Mouse (Mus musculus): ENCODE results near the gene Gba. TPM values are rescaled to one million over a fixed set of nuclear protein-coding genes. Genes with fewer than 3 reads are reported as not detected.

The Gba gene
- polyA plus RNA-seq, 1 experiment from 2014 or later = 42.7 TPM

DNA sequence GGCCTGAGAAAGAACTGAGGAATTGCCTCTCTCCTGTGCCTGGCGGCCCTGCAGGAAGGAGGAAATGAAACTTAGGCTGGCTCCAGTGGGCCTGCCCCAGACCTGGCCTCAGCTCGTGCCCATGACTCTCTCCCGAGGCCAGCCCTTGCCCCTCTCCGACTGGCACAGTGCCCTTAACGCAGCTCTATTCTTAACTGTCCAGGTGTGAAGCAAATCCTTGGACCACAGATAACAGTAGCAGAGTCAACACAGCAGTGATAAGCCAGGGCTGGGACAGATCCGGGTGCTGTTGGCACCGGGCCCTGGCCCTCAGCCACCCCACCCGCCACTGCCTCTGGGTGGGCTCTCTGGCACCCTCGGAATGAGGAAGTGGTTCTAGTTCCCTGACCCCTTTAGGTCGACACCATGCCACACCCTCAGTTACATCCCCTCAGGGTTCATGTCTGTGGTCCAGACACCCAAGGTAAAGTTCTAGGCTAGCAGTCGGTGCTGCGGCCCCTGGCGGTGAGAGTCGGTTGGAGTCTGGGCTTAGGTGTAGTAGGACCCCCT lies 30.9 kb downstream of the Gba start:
- no peaks in the 10 kb centered on the region for H3K27me3 ChIP-seq
- no peak overlapping the region for H3K27ac ChIP-seq (replicated peaks)
- no peaks in the 10 kb centered on the region for H3K9me3 ChIP-seq
- H3K4me2 ChIP-seq (replicated peaks) = no peak overlapping the region
- H3K4me3 ChIP-seq = no peak overlapping the region
- peaks cover 57% of the 10 kb centered on the region for H3K36me3 ChIP-seq
- H3K4me1 ChIP-seq = peaks cover 4% of the 10 kb centered on the region
- 76% methylated on average over 14 of the region's 14 CpGs for WGBS
- H3K9ac ChIP-seq (replicated peaks) = no peak overlapping the region
- 0 out of 2 replicates have a peak, but pooled peaks have one; percentile 15 for ATAC-seq (replicated peaks)

DNA sequence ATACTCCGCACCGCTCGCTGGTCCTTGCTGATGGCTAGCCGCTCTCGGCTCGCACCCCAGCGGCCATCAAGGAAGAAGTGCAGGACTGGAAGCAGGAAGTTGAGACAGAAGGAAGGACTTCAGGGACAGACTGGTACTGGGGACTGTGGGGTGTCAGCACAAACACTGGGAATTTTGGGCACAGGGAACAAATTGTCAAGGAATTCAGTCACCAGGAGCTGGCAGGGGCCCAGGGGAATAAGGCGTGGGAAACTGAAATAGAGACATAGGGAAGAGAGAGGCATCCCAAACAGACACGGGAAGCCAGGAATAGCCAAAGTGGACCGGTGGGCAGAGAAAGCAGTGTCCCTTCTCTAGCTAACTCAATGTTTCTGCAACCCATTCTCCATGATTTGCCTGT lies 33.8 kb downstream of the Gba start:
- H3K9me3 ChIP-seq = no peaks in the 10 kb centered on the region
- H3K4me3 ChIP-seq = no peak overlapping the region
- H3K36me3 ChIP-seq = peaks cover 85% of the 10 kb centered on the region
- H3K4me2 ChIP-seq (replicated peaks) = no peak overlapping the region
- no peak for ATAC-seq (replicated peaks)
- H3K9ac ChIP-seq (replicated peaks) = no peak overlapping the region
- H3K27me3 ChIP-seq = no peaks in the 10 kb centered on the region
- H3K27ac ChIP-seq (replicated peaks) = no peak overlapping the region
- no peaks in the 10 kb centered on the region for H3K4me1 ChIP-seq
- 89% methylated on average over 10 of the region's 10 CpGs for WGBS

DNA sequence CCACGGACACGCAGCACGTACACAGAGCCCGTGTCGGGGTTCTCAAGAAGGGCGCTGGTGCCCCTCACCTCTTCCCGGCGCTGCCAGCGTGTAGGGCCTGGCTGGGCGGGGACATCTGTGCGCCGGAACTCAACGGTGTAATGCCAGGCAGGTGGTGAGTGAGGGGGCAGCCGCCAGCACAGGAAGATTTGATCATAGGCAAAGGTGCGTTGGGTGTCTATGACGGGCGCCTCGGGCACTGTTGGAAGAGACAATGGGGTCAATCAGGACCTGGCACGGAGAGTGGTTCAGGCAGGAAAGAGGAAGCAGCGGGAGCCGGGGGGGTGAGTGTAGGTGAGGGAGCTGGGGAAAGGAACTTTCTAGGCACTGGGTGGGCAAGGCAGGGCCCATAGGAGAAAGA lies 35.0 kb downstream of the Gba start:
- no peak overlapping the region for H3K4me2 ChIP-seq (replicated peaks)
- no peak overlapping the region for H3K9ac ChIP-seq (replicated peaks)
- no peaks in the 10 kb centered on the region for H3K9me3 ChIP-seq
- peaks cover 10% of the 10 kb centered on the region for H3K4me1 ChIP-seq
- peaks cover 94% of the 10 kb centered on the region for H3K36me3 ChIP-seq
- no peak overlapping the region for H3K27ac ChIP-seq (replicated peaks)
- ATAC-seq (replicated peaks) = no peak
- WGBS = 93% methylated on average over 21 of the region's 21 CpGs
- no peak overlapping the region for H3K4me3 ChIP-seq
- H3K27me3 ChIP-seq = no peaks in the 10 kb centered on the region

DNA sequence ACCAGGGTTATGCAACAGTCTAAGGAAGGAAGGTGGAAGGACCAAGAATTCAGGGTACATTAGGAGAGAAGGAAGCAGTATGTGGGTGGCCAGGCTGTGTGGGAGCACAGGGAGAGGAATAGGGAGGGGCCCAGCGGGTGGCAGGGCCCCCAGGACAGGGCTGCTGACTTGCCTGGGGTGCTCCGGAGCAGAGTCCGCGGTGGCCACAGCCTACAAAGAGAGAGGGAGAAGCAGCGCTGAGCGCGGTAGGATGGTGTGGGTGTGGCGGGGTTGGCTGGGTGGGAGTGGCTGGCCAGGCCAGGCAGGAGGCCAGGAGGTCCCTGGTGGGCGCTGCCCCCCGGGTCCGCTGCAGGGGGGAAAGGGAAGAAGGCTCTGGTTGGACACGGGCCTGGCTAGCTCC lies 35.8 kb downstream of the Gba start:
- no peak for ATAC-seq (replicated peaks)
- 78% methylated on average over 9 of the region's 12 CpGs for WGBS
- Histone ChIP-seq H3K4me2 (replicated peaks) (no peak overlapping the region), H3K36me3 (peaks cover 86% of the 10 kb centered on the region), H3K4me1 (peaks cover 18% of the 10 kb centered on the region), H3K9ac (replicated peaks) (no peak overlapping the region), H3K27ac (replicated peaks) (no peak overlapping the region), H3K9me3 (no peaks in the 10 kb centered on the region), H3K27me3 (no peaks in the 10 kb centered on the region), H3K4me3 (no peak overlapping the region)

DNA sequence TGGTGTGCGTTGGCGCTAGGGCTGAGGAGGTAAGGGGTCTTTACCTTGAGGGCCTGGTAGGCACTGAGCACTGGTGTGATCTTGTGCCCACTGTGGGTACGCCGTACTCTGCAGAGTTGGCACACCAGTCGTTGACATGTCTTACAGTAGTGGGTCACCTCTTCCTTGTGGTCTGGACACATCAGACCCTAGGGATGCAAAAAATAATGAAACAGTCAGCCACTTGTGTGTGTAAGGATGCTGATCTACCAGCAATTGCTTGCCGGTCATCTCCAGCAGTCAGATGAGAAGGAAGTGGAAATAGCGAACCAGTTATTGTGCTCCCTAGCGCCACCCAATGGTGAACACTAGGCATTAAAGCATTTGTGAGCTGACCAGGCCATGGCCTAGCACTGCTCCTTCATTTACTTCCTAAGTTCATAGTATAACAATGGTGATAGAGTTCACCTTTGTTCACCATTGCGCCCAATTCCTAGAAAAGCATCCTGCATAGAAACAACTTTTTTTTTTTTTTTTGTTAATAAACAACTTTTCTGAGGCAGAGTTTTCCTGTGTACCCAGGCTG lies 39.7 kb downstream of the Gba start:
- Histone ChIP-seq H3K4me3 (no peak overlapping the region), H3K9me3 (no peaks in the 10 kb centered on the region), H3K4me1 (peaks cover 47% of the 10 kb centered on the region), H3K9ac (replicated peaks) (no peak overlapping the region), H3K27me3 (no peaks in the 10 kb centered on the region), H3K27ac (replicated peaks) (no peak overlapping the region), H3K4me2 (replicated peaks) (no peak overlapping the region), H3K36me3 (peaks cover 50% of the 10 kb centered on the region)
- 71% methylated on average over 9 of the region's 9 CpGs for WGBS
- no peak for ATAC-seq (replicated peaks)

DNA sequence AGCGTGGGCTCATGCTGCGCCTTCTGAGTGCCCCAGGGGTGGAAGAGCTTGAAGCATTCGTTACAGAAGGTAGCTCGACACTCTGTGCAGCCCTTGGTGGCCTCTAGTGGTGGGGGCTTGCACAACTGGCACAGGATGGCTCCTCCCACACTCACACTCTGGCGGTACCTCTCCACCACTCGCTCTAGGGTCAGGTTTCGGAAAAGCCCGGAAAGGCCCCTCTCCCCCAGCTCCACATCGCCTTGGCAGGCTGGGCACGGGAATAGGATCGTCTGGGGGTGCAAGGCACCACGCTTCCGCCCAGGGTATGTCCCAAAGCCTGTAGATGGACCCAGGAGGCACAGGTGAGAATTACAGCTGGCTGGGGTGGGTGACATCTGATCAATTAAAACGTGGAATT lies 40.9 kb downstream of the Gba start:
- no peak; the same call in 1 of the 2 replicates for ATAC-seq (replicated peaks)

DNA sequence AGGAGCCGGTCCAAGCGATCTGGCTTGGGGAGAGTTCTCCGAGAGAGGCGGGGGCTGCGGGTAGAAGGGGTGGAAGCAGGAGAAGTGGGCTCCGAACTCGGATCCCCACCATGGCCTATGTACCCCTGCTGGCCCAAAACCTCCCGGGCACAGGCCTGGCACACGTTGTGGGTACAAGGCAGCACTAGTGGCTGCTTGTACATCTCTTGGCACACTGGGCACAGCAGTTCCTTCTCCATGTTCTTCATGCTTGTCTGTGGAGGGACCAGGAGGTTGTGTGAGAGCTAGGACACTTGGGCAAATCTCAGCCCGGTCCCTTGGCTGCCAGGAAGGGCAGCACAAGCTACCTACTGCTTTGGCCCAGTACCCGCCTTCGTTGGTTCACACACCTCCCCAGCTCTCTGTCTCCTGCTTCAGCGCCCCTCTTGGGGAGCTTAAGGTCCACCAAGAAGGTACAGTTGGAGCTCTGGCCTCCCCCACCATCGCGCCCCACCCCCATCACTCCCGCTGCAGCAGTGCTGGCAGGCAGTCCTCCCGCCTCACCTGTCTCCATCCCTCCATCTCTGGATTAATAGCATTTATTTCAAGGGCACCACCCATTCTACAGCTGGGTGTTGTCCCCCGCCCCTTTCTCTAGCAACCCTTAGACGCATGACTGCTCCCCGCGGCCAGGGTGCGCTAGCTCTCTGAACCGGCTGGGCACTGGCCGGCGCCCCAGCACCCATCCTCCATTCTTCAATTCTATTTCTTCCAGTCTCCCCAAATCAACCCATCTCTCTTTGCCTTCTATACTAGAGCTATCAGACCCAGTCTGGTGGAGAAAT lies 41.6 kb downstream of the Gba start:
- peak; percentile 23 for ATAC-seq (replicated peaks)
- H3K27me3 ChIP-seq = no peaks in the 10 kb centered on the region
- H3K4me2 ChIP-seq (replicated peaks) = peak overlapping the region; percentile 91
- peaks cover 49% of the 10 kb centered on the region for H3K4me1 ChIP-seq
- peak overlapping the region; percentile 74 for H3K4me3 ChIP-seq
- no peaks in the 10 kb centered on the region for H3K9me3 ChIP-seq
- peaks cover 31% of the 10 kb centered on the region for H3K36me3 ChIP-seq
- H3K27ac ChIP-seq (replicated peaks) = peak overlapping the region; percentile 96
- H3K9ac ChIP-seq (replicated peaks) = peak overlapping the region; percentile 74
- 6% methylated on average over 25 of the region's 25 CpGs for WGBS

More for the DNA sequence above, 40.9 kb downstream of the Gba start:
- Histone ChIP-seq H3K4me1 (peaks cover 49% of the 10 kb centered on the region), H3K9me3 (no peaks in the 10 kb centered on the region), H3K36me3 (peaks cover 38% of the 10 kb centered on the region), H3K9ac (replicated peaks) (peak overlapping the region; percentile 74), H3K27ac (replicated peaks) (peak overlapping the region; percentile 96), H3K4me2 (replicated peaks) (peak overlapping the region; percentile 91), H3K27me3 (no peaks in the 10 kb centered on the region), H3K4me3 (peak overlapping the region; percentile 74)
- 9% methylated on average over 14 of the region's 14 CpGs for WGBS

DNA sequence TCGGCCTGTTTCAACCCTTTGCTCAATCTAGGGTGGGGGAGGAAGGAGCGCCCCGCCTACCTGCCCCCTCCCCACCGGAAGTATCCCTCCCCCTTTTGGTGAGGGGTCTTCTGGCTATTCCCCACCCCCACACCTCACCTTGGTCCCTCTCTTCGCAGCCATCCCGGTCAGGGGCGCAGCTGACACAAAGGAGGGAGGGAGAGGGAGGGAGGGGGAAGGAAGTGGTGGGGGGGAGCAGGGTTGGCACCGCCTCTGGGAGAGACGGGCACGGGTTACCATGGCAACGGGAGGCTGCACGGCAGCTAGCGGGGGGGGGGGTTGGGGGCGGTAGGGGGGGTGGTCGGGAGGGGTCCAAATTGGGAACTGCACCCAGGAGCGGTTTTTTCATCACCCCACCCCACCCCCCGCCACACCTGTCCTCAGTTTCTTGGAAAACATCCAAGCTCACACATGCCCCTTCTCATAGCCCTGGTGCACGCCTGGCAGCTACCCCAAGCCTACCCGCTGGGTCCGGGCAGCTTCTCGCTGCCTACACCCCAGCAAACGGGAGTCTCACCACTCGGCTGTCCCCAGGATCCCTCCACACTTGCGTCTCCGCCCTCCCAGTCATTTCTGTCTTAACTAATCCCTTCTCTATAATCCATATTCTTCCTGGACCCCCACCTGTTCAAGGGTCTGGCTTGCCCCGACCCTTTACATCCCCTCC lies 42.4 kb downstream of the Gba start:
- ATAC-seq (replicated peaks) = peak; percentile 68
- Histone ChIP-seq H3K4me2 (replicated peaks) (peak overlapping the region; percentile 91), H3K9me3 (no peaks in the 10 kb centered on the region), H3K27me3 (no peaks in the 10 kb centered on the region), H3K27ac (replicated peaks) (peak overlapping the region; percentile 96), H3K36me3 (peaks cover 23% of the 10 kb centered on the region), H3K4me1 (peaks cover 49% of the 10 kb centered on the region), H3K4me3 (peak overlapping the region; percentile 74), H3K9ac (replicated peaks) (peak overlapping the region; percentile 74)
- WGBS = 1% methylated on average over 24 of the region's 26 CpGs

DNA sequence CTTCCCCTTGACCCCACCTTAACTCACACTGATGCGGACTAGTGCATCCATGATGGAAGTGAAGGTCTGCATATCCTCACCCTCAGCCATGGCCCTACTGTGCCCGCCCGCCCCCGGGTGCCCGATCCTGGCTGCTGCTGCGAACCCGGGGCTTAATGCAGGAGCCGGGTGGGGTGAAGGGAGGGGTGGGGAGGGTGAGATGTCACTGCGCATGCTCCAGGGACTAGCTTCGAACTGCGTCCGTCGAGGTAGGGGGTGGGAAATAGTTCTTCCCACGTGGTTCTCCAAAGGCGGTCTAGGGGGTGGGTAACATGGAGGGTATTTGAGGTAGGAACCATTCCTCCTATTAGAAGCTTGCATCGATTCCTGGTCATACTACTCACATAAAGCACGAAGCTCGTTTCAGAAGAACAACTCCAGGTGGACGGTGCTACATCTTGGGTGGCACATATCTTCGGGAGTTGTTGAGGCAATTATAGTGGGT lies 43.0 kb downstream of the Gba start, which contains the start of gene Krtcap2:
Gene Krtcap2, plus strand, starts transcription at position 279 of the 484 bp plus-strand sequence.
- H3K4me2 ChIP-seq (replicated peaks) = peak within 1 kb of the TSS; percentile 91
- H3K27me3 ChIP-seq = no peaks in the 10 kb centered on the region
- H3K4me1 ChIP-seq = peaks cover 49% of the 10 kb centered on the region
- H3K27ac ChIP-seq (replicated peaks) = peak within 1 kb of the TSS; percentile 96
- peak within 1 kb of the TSS; percentile 74 for H3K9ac ChIP-seq (replicated peaks)
- 3% methylated on average over 20 of the region's 20 CpGs for WGBS
- H3K9me3 ChIP-seq = no peaks in the 10 kb centered on the region
- peak within 1 kb of the TSS; percentile 74 for H3K4me3 ChIP-seq
- ATAC-seq (replicated peaks) = peak; percentile 62
- peaks cover 18% of the 10 kb centered on the region for H3K36me3 ChIP-seq

DNA sequence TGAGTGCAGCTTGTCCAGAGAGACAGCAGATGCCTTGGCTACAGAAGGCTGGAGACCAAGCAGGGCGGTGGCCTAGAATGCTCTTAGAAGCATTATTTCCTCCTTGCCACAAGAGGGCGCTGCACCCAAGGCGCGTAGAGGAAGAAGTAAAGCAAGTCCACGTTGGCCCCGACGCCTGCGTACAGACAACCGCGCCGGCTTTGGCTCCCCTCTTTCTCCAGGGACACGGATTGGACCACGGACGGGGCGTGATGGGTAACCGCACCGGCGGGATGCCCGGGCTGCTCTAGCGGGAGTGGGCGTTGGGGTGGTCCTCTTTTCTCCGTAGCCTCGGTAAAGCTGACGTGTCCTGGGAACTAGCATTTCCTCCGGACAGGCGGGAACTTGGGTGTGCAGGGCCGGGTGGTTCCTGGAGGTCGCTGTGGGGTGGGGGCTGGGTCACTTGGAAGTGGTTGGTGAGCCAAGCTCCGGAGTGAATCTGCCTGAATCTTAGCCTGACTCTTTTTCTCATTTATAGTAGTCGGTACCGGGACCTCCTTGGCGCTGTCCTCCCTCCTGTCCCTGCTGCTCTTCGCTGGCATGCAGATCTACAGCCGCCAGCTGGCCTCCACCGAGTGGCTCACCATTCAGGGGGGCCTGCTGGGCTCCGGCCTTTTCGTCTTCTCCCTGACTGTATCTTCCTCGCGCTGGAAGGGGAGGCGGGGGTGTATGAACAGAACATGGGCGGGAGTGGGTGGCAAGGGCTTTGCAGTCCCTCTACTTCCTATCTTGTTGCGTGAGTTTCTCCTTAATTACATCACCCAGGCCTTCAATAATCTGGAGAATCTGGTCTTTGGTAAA lies 43.8 kb downstream of the Gba start, which contains the start of gene Trim46:
Gene Trim46, minus strand, starts transcription at position 49 of the 840 bp plus-strand sequence.
- Histone ChIP-seq H3K9me3 (no peaks in the 10 kb centered on the region), H3K4me3 (peak within 1 kb of the TSS; percentile 74), H3K9ac (replicated peaks) (peak within 1 kb of the TSS; percentile 74), H3K27me3 (no peaks in the 10 kb centered on the region), H3K4me1 (peaks cover 53% of the 10 kb centered on the region), H3K4me2 (replicated peaks) (peak within 1 kb of the TSS; percentile 91), H3K27ac (replicated peaks) (peak within 1 kb of the TSS; percentile 96), H3K36me3 (peaks cover 10% of the 10 kb centered on the region)
- WGBS = under 1% methylated on average over 42 of the region's 42 CpGs
- peak; percentile 74 for ATAC-seq (replicated peaks)

DNA sequence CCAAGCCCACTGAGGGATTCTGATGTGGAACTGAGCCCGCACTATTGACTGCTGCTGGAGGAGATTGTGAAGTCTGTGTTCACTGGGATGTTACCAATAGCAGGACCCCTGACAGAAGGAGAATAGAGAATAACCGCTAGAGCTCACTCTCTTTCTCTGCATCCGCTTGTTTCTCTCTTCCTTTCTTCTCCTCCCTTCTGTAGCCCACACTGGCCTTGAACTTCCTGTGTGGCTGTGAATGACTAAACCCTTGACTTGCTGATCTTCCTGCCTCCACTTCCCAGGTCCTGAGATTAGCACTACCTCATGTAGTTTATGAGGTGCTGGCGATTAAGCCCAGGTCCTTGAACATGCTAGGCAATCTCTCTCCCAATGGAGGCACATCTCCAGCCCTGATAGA lies 44.7 kb downstream of the Gba start:
- Histone ChIP-seq H3K9me3 (no peaks in the 10 kb centered on the region), H3K27me3 (no peaks in the 10 kb centered on the region), H3K36me3 (peaks cover under 1% of the 10 kb centered on the region; the same call in 1 of the 2 replicates), H3K27ac (replicated peaks) (no peak overlapping the region), H3K4me1 (peaks cover 48% of the 10 kb centered on the region), H3K4me2 (replicated peaks) (peak overlapping the region; percentile 91), H3K9ac (replicated peaks) (no peak overlapping the region), H3K4me3 (peak overlapping the region; percentile 74)
- no peak for ATAC-seq (replicated peaks)
- 87% methylated on average over 4 of the region's 4 CpGs for WGBS
